Mouse (Mus musculus): ENCODE measurements around the gene Ell.

GRCm38 (mm10) chr8:70538633-70539076 is 602 bp upstream of the Ell start:
- TF ChIP-seq GATA1 (IDR thresholded peaks at IDR 0.05; ENCODE audit: low read length) (no peak), TAL1 (IDR thresholded peaks at IDR 0.05; ENCODE audit: low read length) (no peak)

Measured in erythroblast, embryonic 14.5 days (primary cell).